In genomic region chr3:106265854-106266253, GRCm38 (mm10) we compare ENCODE assay signal across 23 mouse cellular contexts. TPM values are rescaled to one million over a fixed set of nuclear protein-coding genes. Genes with fewer than 3 reads are reported as not detected.
"Had no signal": no experiment of that assay in that cellular context is flagged by ENCODE, and none has a peak within 500 bp of the region (broad histone marks: within the 10 kb centered on the region; RNA-seq: fewer than 3 reads in every experiment).

No protein-coding gene starts in this region.

- H3K36me3 ChIP-seq: liver, embryonic 15.5 days; lung, embryonic 15.5 days; midbrain, embryonic 12.5 days; midbrain, embryonic 15.5 days; neural tube, embryonic 12.5 days; stomach, embryonic 15.5 days had no signal

- H3K4me3 ChIP-seq: liver, embryonic 15.5 days; lung, embryonic 15.5 days; megakaryocyte, embryonic 14.5 days; midbrain, embryonic 12.5 days; midbrain, embryonic 15.5 days; neural tube, embryonic 12.5 days; stomach, embryonic 15.5 days had no signal

- H3K27me3 ChIP-seq: liver, embryonic 15.5 days; lung, embryonic 15.5 days; megakaryocyte, embryonic 14.5 days; midbrain, embryonic 12.5 days; midbrain, embryonic 15.5 days; neural tube, embryonic 12.5 days; stomach, embryonic 15.5 days had no signal

- H3K9ac ChIP-seq: liver, embryonic 15.5 days; liver, postnatal 0 days; lung, embryonic 15.5 days; midbrain, embryonic 12.5 days; midbrain, embryonic 15.5 days; neural tube, embryonic 12.5 days; stomach, embryonic 15.5 days had no signal

- H3K4me1 ChIP-seq: liver, embryonic 15.5 days; lung, embryonic 15.5 days; megakaryocyte, embryonic 14.5 days; midbrain, embryonic 12.5 days; midbrain, embryonic 15.5 days; neural tube, embryonic 12.5 days; stomach, embryonic 15.5 days had no signal

- H3K9me3 ChIP-seq: liver, embryonic 15.5 days; megakaryocyte, embryonic 14.5 days; midbrain, embryonic 15.5 days; stomach, embryonic 15.5 days had no signal

- ATAC-seq: liver, postnatal 0 days; lung, postnatal 0 days; midbrain, embryonic 15.5 days had no signal

- DNase-seq: liver, postnatal 0 days; lung, adult 2 months; lung, postnatal 14 days; lung, postnatal 36 days; right cerebral cortex, postnatal 14 days; thymus, adult 2 months; thymus, postnatal 25 days; thymus, postnatal 4 days had no signal

- H3K4me2 ChIP-seq: liver, embryonic 15.5 days; lung, embryonic 15.5 days; midbrain, embryonic 12.5 days; midbrain, embryonic 15.5 days; neural tube, embryonic 12.5 days; stomach, embryonic 15.5 days had no signal

- H3K27ac ChIP-seq: liver, embryonic 15.5 days; lung, embryonic 15.5 days; macrophage; midbrain, embryonic 12.5 days; midbrain, embryonic 15.5 days; neural tube, embryonic 12.5 days; stomach, embryonic 15.5 days; stomach, postnatal 0 days had no signal

RNA-seq across cellular contexts. Expression of gene Chil4, which starts 46.5 kb away (rescaled TPM):
- polyA plus RNA-seq: liver, embryonic 15.5 days; liver, postnatal 0 days; lung, postnatal 0 days; macrophage; midbrain, embryonic 12.5 days; midbrain, embryonic 15.5 days; midbrain, postnatal 0 days; neural tube, embryonic 12.5 days; neural tube, embryonic 14.5 days; spleen, adult 2 months; stomach, embryonic 15.5 days; testis, adult 2 months; urinary bladder, adult 2 months had no signal
